Mouse (Mus musculus): ENCODE measurements around the gene Gpr61.

DNA sequence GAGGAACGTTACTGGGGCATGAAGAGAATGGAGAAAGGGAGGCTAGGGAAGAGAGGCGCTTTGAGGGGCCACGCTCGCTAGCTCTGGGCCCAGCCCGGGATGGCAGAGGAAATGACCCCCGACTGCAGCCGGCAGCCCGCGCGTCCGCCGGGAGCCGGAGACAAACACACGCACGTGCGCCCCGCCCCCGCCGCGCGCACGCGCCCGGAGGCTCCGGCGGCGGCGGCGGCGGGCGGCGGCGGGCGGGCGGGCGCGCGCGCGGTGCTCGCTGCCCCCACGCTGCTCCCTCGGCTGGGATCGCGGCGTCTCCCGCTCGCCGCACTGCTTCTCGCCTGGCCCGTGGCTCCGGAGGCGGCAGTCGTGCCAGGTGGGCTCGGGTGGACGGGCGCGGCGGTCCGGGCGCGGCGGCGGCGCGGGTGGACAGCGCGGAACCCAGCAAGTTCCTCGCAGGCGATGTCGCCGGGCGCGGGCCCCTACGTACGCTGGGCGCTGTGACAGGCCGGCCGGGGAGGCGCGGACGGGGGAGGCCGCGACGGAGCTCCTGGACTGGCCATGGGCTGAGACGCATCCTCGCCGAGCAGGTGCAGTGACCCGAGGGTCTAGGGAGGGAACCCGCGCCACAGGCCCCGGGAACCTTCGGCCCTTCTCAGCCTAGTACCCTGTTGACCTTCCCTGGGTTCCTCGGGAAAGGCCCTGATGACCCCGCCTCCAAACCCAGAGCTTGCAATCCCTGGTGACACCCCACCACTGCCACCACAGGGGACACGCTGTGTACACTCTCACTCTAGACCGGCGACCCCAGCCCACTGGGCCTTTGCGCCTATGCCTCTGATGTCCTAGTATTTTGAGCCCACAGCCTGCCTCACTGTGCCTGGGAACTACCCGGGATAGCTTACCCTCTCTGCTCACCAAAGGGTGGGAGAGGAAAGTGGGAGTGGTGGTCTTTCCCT is 31.7 kb upstream of the Gpr61 start, which contains the start of gene Amigo1:
- TF ChIP-seq GATA1 (IDR thresholded peaks at IDR 0.05; ENCODE audit: borderline replicate concordance, low read length) = no peak
- TF ChIP-seq FLI1 (IDR thresholded peaks at IDR 0.05; ENCODE audit: low read length) = no peak
